Mouse (Mus musculus): ENCODE measurements around the gene Clec3a. TPM values are rescaled to one million over a fixed set of nuclear protein-coding genes. Genes with fewer than 3 reads are reported as not detected.
A peak's percentile ranks its signal among the peaks of the same experiment; 100 is the strongest.

Clec3a gene
- polyA plus RNA-seq, 1 experiment, result not detected

GRCm38 (mm10) chr8:114458113-114458784 is 40.4 kb downstream of the Clec3a start:
- H3ac ChIP-seq (ENCODE audit: control insufficient read depth, insufficient read length), result no peak overlapping the region
- no peak overlapping the region for H3K4me3 ChIP-seq
- H3K36me3 ChIP-seq (ENCODE audit: control insufficient read depth, insufficient read depth), result no peaks in the 10 kb centered on the region
- H3K79me2 ChIP-seq (ENCODE audit: control insufficient read depth, insufficient read depth), result no peaks in the 10 kb centered on the region
- TF ChIP-seq SRF (IDR thresholded peaks at IDR 0.05; ENCODE audit: control insufficient read depth, insufficient read length, low read depth) (no peak), MAX (IDR thresholded peaks at IDR 0.05; ENCODE audit: low read depth) (no peak), CEBPB (IDR thresholded peaks at IDR 0.05; ENCODE audit: insufficient read depth, poor library complexity, severe bottlenecking) (no peak), REST (IDR thresholded peaks at IDR 0.05; ENCODE audit: insufficient read depth, insufficient read length) (no peak), TCF12 (IDR thresholded peaks at IDR 0.05; ENCODE audit: insufficient read depth, poor library complexity, severe bottlenecking) (no peak), POLR2AphosphoS2 (IDR thresholded peaks at IDR 0.05; ENCODE audit: insufficient read length, low read depth) (no peak), USF1 (IDR thresholded peaks at IDR 0.05; ENCODE audit: low read depth) (no peak), MYOD1 (IDR thresholded peaks at IDR 0.05; ENCODE audit: control insufficient read depth in 1 of 3, insufficient read length in 2 of 3, low read depth in 2 of 3) (no peak), POLR2A (IDR thresholded peaks at IDR 0.05; ENCODE audit: insufficient read length, low read depth) (no peak), TCF3 (IDR thresholded peaks at IDR 0.05; ENCODE audit: insufficient read length, low read depth) (no peak), MYOG (IDR thresholded peaks at IDR 0.05; ENCODE audit: control insufficient read depth in 1 of 3, insufficient read depth in 1 of 3, insufficient read length in 2 of 3, low read depth in 2 of 3) (no peak), E2F4 (IDR thresholded peaks at IDR 0.05; ENCODE audit: insufficient read depth) (no peak)
- no peaks in the 10 kb centered on the region for H3K27me3 ChIP-seq (ENCODE audit: control insufficient read depth, insufficient read depth, insufficient read length)
- H3K4me2 ChIP-seq (ENCODE audit: low read depth), result no peak overlapping the region

- Histone ChIP-seq H3K36me3 (ENCODE audit: control insufficient read depth, insufficient read depth) (no peaks in the 10 kb centered on the region), H3ac (ENCODE audit: control insufficient read depth, insufficient read length) (no peak overlapping the region), H3K4me2 (ENCODE audit: low read depth) (no peak overlapping the region), H3K27me3 (ENCODE audit: control insufficient read depth, insufficient read depth, insufficient read length) (no peaks in the 10 kb centered on the region), H3K79me2 (ENCODE audit: control insufficient read depth, insufficient read depth) (no peaks in the 10 kb centered on the region), H3K4me3 (no peak overlapping the region)
- TF ChIP-seq TCF3 (IDR thresholded peaks at IDR 0.05; ENCODE audit: insufficient read length, low read depth) (no peak), USF1 (IDR thresholded peaks at IDR 0.05; ENCODE audit: low read depth) (peak; percentile 47)
Measured at GRCm38 (mm10) chr8:114460600-114460999, 42.7 kb downstream of the Clec3a start.

- no peak for TF ChIP-seq POLR2A (IDR thresholded peaks at IDR 0.05; ENCODE audit: insufficient read length, low read depth)
- TF ChIP-seq POLR2AphosphoS2 (IDR thresholded peaks at IDR 0.05; ENCODE audit: insufficient read length, low read depth), result no peak
- no peak for TF ChIP-seq TCF3 (IDR thresholded peaks at IDR 0.05; ENCODE audit: insufficient read length, low read depth)
- no peak for TF ChIP-seq REST (IDR thresholded peaks at IDR 0.05; ENCODE audit: insufficient read depth, insufficient read length)
- Histone ChIP-seq H3K27me3 (ENCODE audit: control insufficient read depth, insufficient read depth, insufficient read length) (no peaks in the 10 kb centered on the region), H3K4me2 (ENCODE audit: low read depth) (no peak overlapping the region), H3K4me3 (no peak overlapping the region), H3K36me3 (ENCODE audit: control insufficient read depth, insufficient read depth) (no peaks in the 10 kb centered on the region), H3K79me2 (ENCODE audit: control insufficient read depth, insufficient read depth) (no peaks in the 10 kb centered on the region), H3ac (ENCODE audit: control insufficient read depth, insufficient read length) (no peak overlapping the region)
Measured at GRCm38 (mm10) chr8:114462591-114462990, 44.7 kb downstream of the Clec3a start.

- H3K4me2 ChIP-seq (ENCODE audit: low read depth), result no peak overlapping the region
- no peaks in the 10 kb centered on the region for H3K36me3 ChIP-seq (ENCODE audit: control insufficient read depth, insufficient read depth)
- H3K4me3 ChIP-seq, result no peak overlapping the region
- TF ChIP-seq CEBPB (IDR thresholded peaks at IDR 0.05; ENCODE audit: insufficient read depth, poor library complexity, severe bottlenecking), result no peak
- no peak for TF ChIP-seq USF1 (IDR thresholded peaks at IDR 0.05; ENCODE audit: low read depth)
- no peak for TF ChIP-seq TCF3 (IDR thresholded peaks at IDR 0.05; ENCODE audit: insufficient read length, low read depth)
- no peak for TF ChIP-seq E2F4 (IDR thresholded peaks at IDR 0.05; ENCODE audit: insufficient read depth)
- TF ChIP-seq POLR2A (IDR thresholded peaks at IDR 0.05; ENCODE audit: insufficient read length, low read depth), result no peak
- no peak for TF ChIP-seq MAX (IDR thresholded peaks at IDR 0.05; ENCODE audit: low read depth)
- TF ChIP-seq MYOD1 (IDR thresholded peaks at IDR 0.05; ENCODE audit: control insufficient read depth in 1 of 3, insufficient read length in 2 of 3, low read depth in 2 of 3), result no peak
- TF ChIP-seq REST (IDR thresholded peaks at IDR 0.05; ENCODE audit: insufficient read depth, insufficient read length), result no peak
- no peak for TF ChIP-seq MYOG (IDR thresholded peaks at IDR 0.05; ENCODE audit: control insufficient read depth in 1 of 3, insufficient read depth in 1 of 3, insufficient read length in 2 of 3, low read depth in 2 of 3)
- TF ChIP-seq POLR2AphosphoS2 (IDR thresholded peaks at IDR 0.05; ENCODE audit: insufficient read length, low read depth), result no peak
- no peaks in the 10 kb centered on the region for H3K79me2 ChIP-seq (ENCODE audit: control insufficient read depth, insufficient read depth)
- no peak overlapping the region for H3ac ChIP-seq (ENCODE audit: control insufficient read depth, insufficient read length)
- H3K27me3 ChIP-seq (ENCODE audit: control insufficient read depth, insufficient read depth, insufficient read length), result no peaks in the 10 kb centered on the region
Measured at GRCm38 (mm10) chr8:114463305-114463704, 45.4 kb downstream of the Clec3a start.

GRCm38 (mm10) chr8:114468526-114469207 is 50.8 kb downstream of the Clec3a start:
- Histone ChIP-seq H3K36me3 (ENCODE audit: control insufficient read depth, insufficient read depth) (no peaks in the 10 kb centered on the region), H3ac (ENCODE audit: control insufficient read depth, insufficient read length) (no peak overlapping the region), H3K4me2 (ENCODE audit: low read depth) (no peak overlapping the region), H3K27me3 (ENCODE audit: control insufficient read depth, insufficient read depth, insufficient read length) (no peaks in the 10 kb centered on the region), H3K4me3 (no peak overlapping the region), H3K79me2 (ENCODE audit: control insufficient read depth, insufficient read depth) (no peaks in the 10 kb centered on the region)
- TF ChIP-seq USF1 (IDR thresholded peaks at IDR 0.05; ENCODE audit: low read depth), result no peak
- no peak for TF ChIP-seq POLR2AphosphoS2 (IDR thresholded peaks at IDR 0.05; ENCODE audit: insufficient read length, low read depth)
- no peak for TF ChIP-seq REST (IDR thresholded peaks at IDR 0.05; ENCODE audit: insufficient read depth, insufficient read length)
- TF ChIP-seq MYOG (IDR thresholded peaks at IDR 0.05; ENCODE audit: control insufficient read depth in 1 of 3, insufficient read depth in 1 of 3, insufficient read length in 2 of 3, low read depth in 2 of 3), result no peak
- no peak for TF ChIP-seq POLR2A (IDR thresholded peaks at IDR 0.05; ENCODE audit: insufficient read length, low read depth)
- TF ChIP-seq MAX (IDR thresholded peaks at IDR 0.05; ENCODE audit: low read depth), result no peak
- no peak for TF ChIP-seq CEBPB (IDR thresholded peaks at IDR 0.05; ENCODE audit: insufficient read depth, poor library complexity, severe bottlenecking)
- no peak for TF ChIP-seq TCF3 (IDR thresholded peaks at IDR 0.05; ENCODE audit: insufficient read length, low read depth)
- TF ChIP-seq TCF12 (IDR thresholded peaks at IDR 0.05; ENCODE audit: insufficient read depth, poor library complexity, severe bottlenecking), result no peak
- no peak for TF ChIP-seq E2F4 (IDR thresholded peaks at IDR 0.05; ENCODE audit: insufficient read depth)
- no peak for TF ChIP-seq SRF (IDR thresholded peaks at IDR 0.05; ENCODE audit: control insufficient read depth, insufficient read length, low read depth)
- TF ChIP-seq MYOD1 (IDR thresholded peaks at IDR 0.05; ENCODE audit: control insufficient read depth in 1 of 3, insufficient read length in 2 of 3, low read depth in 2 of 3), result no peak

Measured in myocyte (in vitro differentiated cells).